Mouse (Mus musculus): ENCODE results near the gene Pigf. TPM values are rescaled to one million over a fixed set of nuclear protein-coding genes. Genes with fewer than 3 reads are reported as not detected.
"Not testable (repeated sequence)": the region's sequence is repeated elsewhere in the genome, so short reads cannot be mapped to it uniquely, and the experiment has no call there.

Gene Pigf
- total RNA-seq (2021), result 10 to 100 TPM; 14.7 to 16.2 TPM
- long read RNA-seq, transcript Pigf-201 (6 exons, 988 nt), result major isoform, 6 of 8 reads
- long read RNA-seq, partial matches to known transcripts, result 1 of 8 reads
- long read RNA-seq, other reads (novel, unspliced or antisense), result 1 of 8 reads

DNA sequence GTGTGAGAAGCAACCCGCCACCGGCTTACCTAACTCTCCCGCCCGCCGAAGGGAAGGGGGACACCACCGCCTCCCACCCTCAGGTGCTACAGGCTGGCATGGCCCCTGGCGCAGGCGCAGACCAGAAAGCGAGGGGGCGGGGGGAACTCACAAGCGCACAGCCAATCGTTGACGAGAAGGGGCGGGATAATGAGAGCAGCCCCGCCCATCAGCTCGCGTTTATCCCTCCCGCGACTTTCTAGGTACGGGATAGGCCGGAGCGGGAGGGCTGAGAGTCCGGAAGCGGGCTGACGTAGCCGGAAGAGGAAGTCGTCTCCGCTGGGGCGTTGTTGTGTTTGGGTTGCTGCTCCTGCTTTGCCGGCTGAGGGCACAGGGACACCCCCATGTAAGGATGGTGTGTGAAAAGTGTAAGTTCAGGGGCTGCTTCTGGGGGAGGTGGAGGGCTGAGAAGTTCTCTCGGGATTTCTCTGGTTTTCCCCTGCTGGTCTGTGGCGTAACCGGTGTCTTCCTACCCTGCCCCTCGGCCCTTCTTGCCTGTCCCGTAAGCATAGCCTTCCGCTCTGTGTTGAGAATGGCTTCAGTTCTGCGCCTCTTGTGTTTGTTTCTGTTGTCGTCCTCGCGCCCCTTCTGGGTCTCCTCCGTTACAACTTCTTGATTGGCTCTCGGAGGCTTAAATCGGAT lies at the start of gene Pigf, which contains the start of gene Cript:
Gene Pigf, minus strand, starts transcription at position 138 of the 681 bp plus-strand sequence.
Gene Cript, plus strand, starts transcription at position 282 of the 681 bp plus-strand sequence.
- DNase-seq (ENCODE audit: low spot score in 2 of 2), result peak; percentile 97 to 99

GRCm38 (mm10) chr17:87073470-87073869 lies 48.3 kb upstream of the Pigf start:
- no peak for DNase-seq (ENCODE audit: low spot score in 2 of 2)

DNA sequence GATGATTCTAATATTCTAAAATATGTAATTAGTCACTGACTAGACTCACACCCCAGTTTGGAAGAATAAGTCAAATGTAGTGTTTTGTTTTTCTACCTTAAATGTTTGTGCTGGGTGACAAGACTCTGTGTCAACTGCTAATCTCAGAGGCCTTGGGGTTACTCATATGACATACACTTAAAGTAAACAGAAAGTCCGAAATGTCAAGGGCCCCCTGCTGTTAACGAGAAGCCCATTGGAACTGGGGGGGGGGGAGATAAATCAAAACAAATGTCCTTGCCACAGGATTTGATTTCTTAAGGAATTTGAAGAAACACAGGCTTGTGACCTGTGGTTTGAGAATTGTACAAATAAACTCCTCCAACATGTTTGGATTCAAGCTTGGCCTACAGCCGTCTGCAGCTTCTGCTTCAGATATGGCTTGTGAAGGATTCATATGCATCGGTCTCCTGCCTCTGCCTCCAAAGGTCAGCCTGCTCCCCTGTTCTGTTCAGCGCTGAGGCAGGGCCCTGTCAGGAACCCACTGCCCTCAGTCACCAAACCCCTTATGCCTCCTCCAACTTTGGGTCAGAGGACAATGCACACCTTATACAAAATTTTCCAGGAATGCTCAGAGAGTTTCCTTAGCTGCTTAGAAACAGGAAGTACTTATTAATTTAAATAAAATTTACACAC lies 47.7 kb upstream of the Pigf start:
- no peak for DNase-seq (ENCODE audit: low spot score in 2 of 2)

GRCm38 (mm10) chr17:87072183-87072582 lies 47.0 kb upstream of the Pigf start:
- DNase-seq (ENCODE audit: low spot score in 2 of 2), result not testable (repeated sequence)

GRCm38 (mm10) chr17:87068997-87069396 lies 43.8 kb upstream of the Pigf start:
- DNase-seq (ENCODE audit: low spot score in 2 of 2), result no peak

DNA sequence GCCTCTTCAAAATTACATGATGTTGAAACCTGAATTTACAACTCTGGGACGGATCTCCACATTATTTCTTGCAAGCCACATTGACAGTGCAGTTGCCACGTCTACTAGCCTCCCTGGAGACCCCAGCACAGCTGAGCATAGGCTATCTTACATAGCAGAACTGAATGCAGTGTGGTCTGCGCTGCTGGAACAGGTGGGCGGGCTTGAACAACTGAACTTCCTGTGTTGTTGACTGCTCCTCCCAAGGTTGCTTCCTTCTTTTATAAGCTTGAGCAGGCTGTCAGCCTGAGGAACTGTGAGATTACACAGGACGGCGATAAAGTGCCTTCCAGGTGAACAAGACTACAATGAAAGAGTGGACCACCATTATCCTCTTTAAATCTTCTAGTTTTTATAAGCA lies 38.8 kb upstream of the Pigf start:
- DNase-seq (ENCODE audit: low spot score in 2 of 2), result no peak

- no peak for DNase-seq (ENCODE audit: low spot score in 2 of 2)
Observed at GRCm38 (mm10) chr17:87063461-87063860, 38.3 kb upstream of the Pigf start.

DNA sequence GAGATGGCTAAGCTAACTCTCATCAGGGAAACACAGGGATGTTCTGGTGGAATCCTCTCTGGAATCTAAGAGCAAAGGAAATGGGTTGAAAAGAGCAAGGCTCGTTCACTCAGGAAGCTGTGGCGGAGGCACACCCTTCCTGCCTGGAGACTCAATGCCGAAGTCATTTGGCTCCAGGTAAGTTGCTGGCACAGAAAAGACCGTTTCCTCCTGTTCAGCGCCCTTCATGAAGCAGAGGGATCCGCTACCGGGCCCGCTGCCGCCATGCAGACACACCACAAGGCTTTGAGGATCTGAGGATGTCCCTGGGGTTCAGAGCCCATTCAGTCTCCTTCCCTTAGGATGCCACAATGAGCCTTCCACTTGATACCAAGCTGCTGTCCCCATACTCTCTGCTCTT lies 37.4 kb upstream of the Pigf start:
- no peak for DNase-seq (ENCODE audit: low spot score in 2 of 2)

DNA sequence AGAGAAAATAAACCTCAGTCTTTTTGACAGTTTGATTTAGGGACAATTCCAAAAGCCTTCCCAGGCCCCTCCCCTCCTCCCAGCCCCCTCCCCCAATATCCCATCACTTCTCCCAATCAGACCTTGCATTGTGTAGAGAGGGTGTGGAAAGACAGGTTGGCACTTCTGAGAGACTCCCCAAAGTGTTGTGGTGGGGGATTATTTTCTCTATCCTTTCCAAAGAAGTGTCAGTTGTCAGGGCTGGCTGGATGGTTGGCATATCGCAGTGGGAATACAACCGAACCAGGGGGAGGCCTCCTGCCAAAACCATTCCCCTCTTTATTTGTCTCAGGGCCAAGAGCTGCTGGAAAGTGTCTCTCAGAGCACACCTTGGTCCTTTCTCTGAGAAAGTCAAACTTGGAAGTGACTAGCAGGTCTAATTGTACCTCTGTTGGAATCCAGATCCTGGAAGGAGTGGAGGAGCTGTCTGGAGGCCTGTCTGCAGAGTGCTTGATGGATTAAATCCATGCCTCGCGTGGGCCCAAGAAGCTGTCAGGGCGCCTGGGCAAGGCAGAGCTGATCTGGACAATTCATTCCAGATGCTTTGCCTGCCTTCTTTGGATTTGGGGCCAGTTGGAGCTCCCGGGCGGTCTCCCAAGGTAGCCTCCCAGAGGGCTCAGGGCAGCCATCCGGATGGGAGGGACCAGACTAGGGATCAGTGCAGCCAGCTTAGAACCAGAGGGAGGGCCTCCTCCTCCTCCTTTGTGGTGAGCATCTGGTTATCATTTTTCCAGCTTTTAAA lies 32.5 kb upstream of the Pigf start:
- DNase-seq (ENCODE audit: low spot score in 2 of 2), result no peak

GRCm38 (mm10) chr17:87056761-87057160 lies 31.6 kb upstream of the Pigf start:
- DNase-seq (ENCODE audit: low spot score in 2 of 2), result no peak

GRCm38 (mm10) chr17:87055663-87056062 lies 30.5 kb upstream of the Pigf start:
- DNase-seq (ENCODE audit: low spot score in 2 of 2), result no peak

DNA sequence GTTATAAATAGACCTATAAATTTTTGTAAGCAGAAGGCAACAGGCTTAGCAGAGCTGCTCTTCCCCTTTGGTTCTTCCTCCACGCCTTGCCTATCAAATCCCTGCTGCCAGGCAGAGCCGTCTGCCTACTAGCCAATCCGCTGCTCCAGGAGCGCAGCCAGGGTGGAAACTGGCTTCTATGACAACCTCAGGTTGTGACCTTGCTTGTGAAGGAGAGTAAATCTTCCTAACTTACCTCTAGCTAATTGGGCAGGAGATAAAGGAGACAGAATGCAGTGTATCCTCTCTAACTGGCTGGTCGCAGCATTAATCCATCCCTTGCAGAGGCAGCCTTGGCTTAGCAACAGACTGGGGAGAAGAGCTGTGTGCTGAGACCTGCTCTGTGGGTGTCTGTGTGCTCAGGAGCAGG lies 29.8 kb upstream of the Pigf start:
- DNase-seq (ENCODE audit: low spot score in 2 of 2), result peak; percentile 64 to 78

- no peak for DNase-seq (ENCODE audit: low spot score in 2 of 2)
Observed at GRCm38 (mm10) chr17:87053921-87054320, 28.7 kb upstream of the Pigf start.

DNA sequence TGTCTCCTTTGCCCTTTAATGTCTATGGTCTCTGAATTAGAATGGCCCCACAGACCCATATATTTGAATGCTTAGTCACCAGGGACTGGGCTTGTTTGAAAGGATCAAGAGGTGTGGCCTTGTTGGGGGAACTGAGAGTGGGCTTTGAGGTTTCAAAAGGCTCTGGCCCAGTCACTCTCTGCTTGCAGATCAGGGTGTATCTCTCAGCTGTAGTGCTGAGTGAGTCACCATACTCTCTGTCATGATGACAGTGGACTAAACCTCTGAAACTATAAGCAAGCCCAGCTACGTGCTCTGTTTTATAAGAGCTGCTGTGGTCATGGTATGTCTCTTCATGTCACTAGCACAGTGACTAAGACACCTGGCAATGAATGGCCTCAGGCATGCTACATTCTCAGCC lies 27.2 kb upstream of the Pigf start:
- no peak for DNase-seq (ENCODE audit: low spot score in 2 of 2)

GRCm38 (mm10) chr17:87051652-87052051 lies 26.4 kb upstream of the Pigf start:
- no peak for DNase-seq (ENCODE audit: low spot score in 2 of 2)

GRCm38 (mm10) chr17:87050469-87051175 lies 25.4 kb upstream of the Pigf start:
- peak in 1 of 2 experiments; percentile 46 for DNase-seq (ENCODE audit: low spot score in 2 of 2)

DNA sequence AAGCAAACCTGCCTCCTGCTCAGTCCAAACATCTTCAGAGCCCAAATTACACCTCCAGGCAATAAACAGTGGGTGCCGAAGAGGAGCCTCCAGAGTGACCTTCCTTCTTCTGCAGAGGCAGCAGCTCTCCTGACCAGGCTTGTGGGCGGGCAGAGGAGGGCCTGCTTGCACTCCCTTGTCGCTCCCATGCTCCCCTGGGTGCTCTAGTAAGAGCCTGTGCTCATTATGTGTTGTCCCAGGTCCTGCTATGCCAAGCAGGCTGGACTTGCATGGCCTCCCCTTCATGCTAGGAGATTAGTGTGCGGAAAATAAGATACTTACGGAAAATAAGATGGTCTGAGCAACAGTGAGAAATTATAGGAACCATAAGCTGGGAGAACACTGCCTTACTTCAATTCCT lies 24.5 kb upstream of the Pigf start:
- no peak for DNase-seq (ENCODE audit: low spot score in 2 of 2)

DNA sequence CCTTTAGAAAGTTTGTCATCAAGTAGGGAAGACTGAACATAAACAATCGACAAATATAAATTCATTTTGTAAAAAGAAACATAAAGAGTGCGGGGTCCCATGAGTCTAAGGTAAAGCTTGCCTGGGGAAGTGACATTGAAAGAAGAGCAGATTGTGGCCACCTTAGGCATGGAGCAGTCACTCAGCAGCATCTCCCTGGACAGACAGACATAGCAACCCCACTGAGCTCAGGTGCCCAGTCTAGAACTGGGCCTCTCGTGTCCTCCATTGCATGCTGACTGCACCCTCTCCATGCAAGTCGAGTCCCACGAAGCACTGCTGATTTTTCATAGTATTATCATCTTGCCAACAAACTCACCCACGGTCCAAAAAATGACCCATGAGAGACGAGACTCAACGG lies 19.6 kb upstream of the Pigf start:
- no peak for DNase-seq (ENCODE audit: low spot score in 2 of 2)

- DNase-seq (ENCODE audit: low spot score in 2 of 2), result peak; percentile 73 to 96
Observed at GRCm38 (mm10) chr17:87044364-87044763, 19.2 kb upstream of the Pigf start.

- DNase-seq (ENCODE audit: low spot score in 2 of 2), result peak; percentile 45 to 57
Observed at GRCm38 (mm10) chr17:87041739-87042138, 16.5 kb upstream of the Pigf start.

GRCm38 (mm10) chr17:87038496-87038895 lies 13.3 kb upstream of the Pigf start:
- DNase-seq (ENCODE audit: low spot score in 2 of 2), result no peak

Measured in layer of hippocampus, adult 18-20 months (tissue).